Mouse (Mus musculus): ENCODE measurements around the gene Etfrf1. TPM values are rescaled to one million over a fixed set of nuclear protein-coding genes. Genes with fewer than 3 reads are reported as not detected.
A peak's percentile ranks its signal among the peaks of the same experiment; 100 is the strongest.

Etfrf1 gene
- total RNA-seq, 1 experiment = 12.9 TPM

DNA sequence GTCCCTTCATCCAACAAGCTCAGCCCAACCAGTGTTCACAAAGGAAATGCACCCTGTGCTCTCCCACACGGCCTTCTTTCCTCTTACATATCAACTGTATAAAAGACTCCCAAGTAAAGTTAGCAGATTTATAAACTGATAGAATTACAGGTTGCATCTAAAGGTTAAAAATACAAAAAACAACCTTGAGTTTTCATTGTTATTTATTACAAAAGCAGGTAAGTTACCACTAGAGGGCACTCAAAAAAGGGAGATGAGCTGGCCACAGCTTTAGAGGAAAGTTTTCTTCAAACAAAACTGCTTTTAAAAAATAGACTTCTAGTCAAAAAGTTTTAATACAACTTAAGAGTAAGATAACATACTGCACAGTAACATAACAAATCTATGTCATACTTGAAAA, 31.6 kb downstream of the Etfrf1 start:
- in situ Hi-C loops (cut with MboI; ENCODE audit: low sequenced_read_pairs in 2 of 2, unreplicated experiment in 2 of 2) = no loop called here
- Histone ChIP-seq H3K4me3 (ENCODE audit: insufficient read depth in 1 of 2, low read depth in 1 of 2, low read length in 2 of 2, poor library complexity in 1 of 2, severe bottlenecking in 1 of 2) (no peak overlapping the region), H3K36me3 (ENCODE audit: control insufficient read depth, insufficient read depth, low read length, poor library complexity, severe bottlenecking) (peaks cover 7% of the 10 kb centered on the region), H3K4me1 (ENCODE audit: control insufficient read depth in 2 of 2, insufficient read depth in 2 of 2, low read length in 2 of 2, poor library complexity in 1 of 2) (no peaks in the 10 kb centered on the region), H3K27ac (ENCODE audit: insufficient read depth, low read depth, low read length, poor library complexity, severe bottlenecking) (no peak overlapping the region), H3K9me3 (ENCODE audit: control insufficient read depth, insufficient read depth, low read depth, low read length) (no peaks in the 10 kb centered on the region), H3K9ac (ENCODE audit: insufficient read depth, low read depth, low read length, poor library complexity, severe bottlenecking) (no peak overlapping the region)
- DNase-seq (ENCODE audit: low read depth, low spot score) = no peak
- no peak for TF ChIP-seq ZNF384 (IDR thresholded peaks at IDR 0.05; ENCODE audit: low read depth, low read length)

- Histone ChIP-seq H3K9me3 (ENCODE audit: control insufficient read depth, insufficient read depth, low read depth, low read length) (no peaks in the 10 kb centered on the region), H3K4me3 (ENCODE audit: insufficient read depth in 1 of 2, low read depth in 1 of 2, low read length in 2 of 2, poor library complexity in 1 of 2, severe bottlenecking in 1 of 2) (no peak overlapping the region), H3K4me1 (ENCODE audit: control insufficient read depth in 2 of 2, insufficient read depth in 2 of 2, low read length in 2 of 2, poor library complexity in 1 of 2) (peaks cover 0 to 2% of the 10 kb centered on the region in 2 experiments; a peak in 1 of 4 replicates), H3K27ac (ENCODE audit: insufficient read depth, low read depth, low read length, poor library complexity, severe bottlenecking) (no peak overlapping the region), H3K36me3 (ENCODE audit: control insufficient read depth, insufficient read depth, low read length, poor library complexity, severe bottlenecking) (peaks cover 2% of the 10 kb centered on the region), H3K9ac (ENCODE audit: insufficient read depth, low read depth, low read length, poor library complexity, severe bottlenecking) (no peak overlapping the region)
- in situ Hi-C loops (cut with MboI; ENCODE audit: low sequenced_read_pairs in 2 of 2, unreplicated experiment in 2 of 2) = no loop called here
- TF ChIP-seq ZNF384 (IDR thresholded peaks at IDR 0.05; ENCODE audit: low read depth, low read length) (no peak), HCFC1 (IDR thresholded peaks at IDR 0.05; ENCODE audit: borderline replicate concordance, insufficient read depth, low read length) (no peak), MAFK (IDR thresholded peaks at IDR 0.05; ENCODE audit: insufficient read depth, low read depth, low read length) (no peak), CHD2 (IDR thresholded peaks at IDR 0.05; ENCODE audit: low read depth, low read length) (no peak), ZC3H11A (IDR thresholded peaks at IDR 0.05; ENCODE audit: borderline replicate concordance, low read depth, low read length) (no peak)
- DNase-seq (ENCODE audit: low read depth, low spot score) = no peak
Observed at GRCm38 (mm10) chr6:145246841-145247240, 35.9 kb downstream of the Etfrf1 start.

DNA sequence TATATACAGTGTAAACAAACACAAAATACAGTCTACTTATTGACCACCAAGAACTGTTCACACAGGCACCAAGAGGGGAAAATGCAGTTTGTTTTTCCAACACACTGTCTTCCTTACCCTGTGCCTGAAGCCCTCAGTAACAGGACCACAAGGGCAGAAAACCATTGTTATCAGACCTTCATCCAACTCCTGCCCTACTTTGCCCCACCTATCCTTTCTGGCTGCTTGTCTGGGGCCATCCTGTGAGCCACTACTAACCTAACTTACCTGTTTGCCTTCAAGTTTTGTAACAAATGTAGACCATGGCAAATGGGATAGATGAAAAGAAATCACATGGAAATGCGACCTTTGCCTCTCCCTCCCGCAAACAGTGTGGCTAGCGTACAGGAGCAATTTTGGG, 37.0 kb downstream of the Etfrf1 start:
- Histone ChIP-seq H3K4me3 (ENCODE audit: insufficient read depth in 1 of 2, low read depth in 1 of 2, low read length in 2 of 2, poor library complexity in 1 of 2, severe bottlenecking in 1 of 2) (peak overlapping the region; percentile 11 to 41; a peak in 2 of 4 replicates), H3K27ac (ENCODE audit: insufficient read depth, low read depth, low read length, poor library complexity, severe bottlenecking) (no peak overlapping the region), H3K9ac (ENCODE audit: insufficient read depth, low read depth, low read length, poor library complexity, severe bottlenecking) (peak overlapping the region; percentile 46), H3K9me3 (ENCODE audit: control insufficient read depth, insufficient read depth, low read depth, low read length) (no peaks in the 10 kb centered on the region), H3K4me1 (ENCODE audit: control insufficient read depth in 2 of 2, insufficient read depth in 2 of 2, low read length in 2 of 2, poor library complexity in 1 of 2) (peaks cover 0 to 2% of the 10 kb centered on the region in 2 experiments; a peak in 1 of 4 replicates), H3K36me3 (ENCODE audit: control insufficient read depth, insufficient read depth, low read length, poor library complexity, severe bottlenecking) (peaks cover 2% of the 10 kb centered on the region)
- no peak for DNase-seq (ENCODE audit: low read depth, low spot score)
- in situ Hi-C loops (cut with MboI; ENCODE audit: low sequenced_read_pairs in 2 of 2, unreplicated experiment in 2 of 2) = no loop called here
- no peak for TF ChIP-seq MAFK (IDR thresholded peaks at IDR 0.05; ENCODE audit: insufficient read depth, low read depth, low read length)
- no peak for TF ChIP-seq CHD2 (IDR thresholded peaks at IDR 0.05; ENCODE audit: low read depth, low read length)
- TF ChIP-seq ZC3H11A (IDR thresholded peaks at IDR 0.05; ENCODE audit: borderline replicate concordance, low read depth, low read length) = no peak
- TF ChIP-seq ZNF384 (IDR thresholded peaks at IDR 0.05; ENCODE audit: low read depth, low read length) = no peak
- TF ChIP-seq HCFC1 (IDR thresholded peaks at IDR 0.05; ENCODE audit: borderline replicate concordance, insufficient read depth, low read length) = no peak

DNA sequence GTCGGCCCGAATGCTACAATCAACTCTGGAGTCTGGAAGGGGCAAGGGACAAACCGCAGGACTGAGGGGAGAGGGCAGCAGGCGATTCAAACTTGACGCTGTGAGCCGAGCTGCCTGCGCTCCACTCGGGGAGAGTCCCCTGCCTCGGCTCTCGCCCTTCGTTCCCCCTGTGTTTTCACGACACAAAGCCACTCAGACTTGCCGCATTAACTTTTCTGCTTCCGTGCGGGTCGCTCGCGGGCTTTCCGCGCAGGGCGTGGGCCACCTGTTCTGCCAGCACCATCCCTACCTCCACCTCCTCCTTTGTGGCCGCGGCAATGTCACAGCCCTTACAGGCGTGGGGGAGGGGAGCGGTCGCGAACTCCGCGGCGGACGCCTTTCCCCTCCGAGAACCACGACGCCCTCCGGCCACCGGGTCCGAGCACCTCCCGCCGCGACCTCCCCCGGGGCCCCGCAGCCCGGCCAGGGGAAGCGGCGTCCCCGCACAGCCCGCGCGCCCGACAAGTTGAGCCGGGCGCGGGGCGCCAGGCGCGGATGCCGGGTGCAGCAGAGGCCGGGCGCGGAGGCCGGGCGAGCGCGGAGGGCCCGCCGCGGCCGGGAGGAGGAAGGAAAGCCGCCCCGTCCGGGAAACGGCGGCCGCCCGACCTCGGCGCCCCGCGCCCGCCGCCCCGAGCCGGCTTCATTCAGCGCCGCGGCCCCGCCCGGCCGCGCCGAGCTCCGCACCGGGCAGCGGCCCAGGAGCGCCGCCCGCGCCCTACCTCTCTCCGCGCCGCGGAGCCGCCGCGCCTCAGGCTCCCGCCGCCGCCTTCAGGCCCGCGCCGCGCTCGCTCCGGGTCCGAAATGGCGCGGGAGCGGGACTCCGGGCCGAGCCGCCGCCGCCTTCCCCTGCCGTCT, 38.6 kb downstream of the Etfrf1 start:
- H3K36me3 ChIP-seq (ENCODE audit: control insufficient read depth, insufficient read depth, low read length, poor library complexity, severe bottlenecking) = peaks cover 2% of the 10 kb centered on the region
- peak overlapping the region; percentile 92 for H3K27ac ChIP-seq (ENCODE audit: insufficient read depth, low read depth, low read length, poor library complexity, severe bottlenecking)
- TF ChIP-seq ZNF384 (IDR thresholded peaks at IDR 0.05; ENCODE audit: low read depth, low read length) (no peak), CHD2 (IDR thresholded peaks at IDR 0.05; ENCODE audit: low read depth, low read length) (no peak), ZC3H11A (IDR thresholded peaks at IDR 0.05; ENCODE audit: borderline replicate concordance, low read depth, low read length) (no peak), HCFC1 (IDR thresholded peaks at IDR 0.05; ENCODE audit: borderline replicate concordance, insufficient read depth, low read length) (no peak)
- in situ Hi-C loops (cut with MboI; ENCODE audit: low sequenced_read_pairs in 2 of 2, unreplicated experiment in 2 of 2) = loop anchor here in 1 of 2 experiments (10.0 kb wide), 1 partner anchor 95 kb away; no protein-coding TSS in a partner anchor
- H3K9ac ChIP-seq (ENCODE audit: insufficient read depth, low read depth, low read length, poor library complexity, severe bottlenecking) = peak overlapping the region; percentile 99
- H3K4me3 ChIP-seq (ENCODE audit: insufficient read depth in 1 of 2, low read depth in 1 of 2, low read length in 2 of 2, poor library complexity in 1 of 2, severe bottlenecking in 1 of 2) = peak overlapping the region; percentile 95 to 99
- H3K4me1 ChIP-seq (ENCODE audit: control insufficient read depth in 2 of 2, insufficient read depth in 2 of 2, low read length in 2 of 2, poor library complexity in 1 of 2) = peaks cover 0 to 2% of the 10 kb centered on the region in 2 experiments; a peak in 1 of 4 replicates
- no peaks in the 10 kb centered on the region for H3K9me3 ChIP-seq (ENCODE audit: control insufficient read depth, insufficient read depth, low read depth, low read length)
- DNase-seq (ENCODE audit: low read depth, low spot score) = peak; percentile 25
